Mouse (Mus musculus) ovary, adult 18-20 months (tissue): ENCODE measurements around the gene Scn4a.
"Not testable (repeated sequence)": the region's sequence is repeated elsewhere in the genome, so short reads cannot be mapped to it uniquely, and the experiment has no call there.

Experiments
- DNase-seq: peaks from one replicate; pipeline ENCODE4 v3.0.0; 2022; ENCODE audit warnings: low spot score, mixed read lengths

The Scn4a gene

GRCm38 (mm10) chr11:106353188-106353587, at the start of gene Scn4a:
Gene Scn4a, minus strand, starts transcription at chr11:106353288.
- no peak for DNase-seq

- DNase-seq: no peak
Measured at GRCm38 (mm10) chr11:106398481-106398880, 45.4 kb upstream of the Scn4a start.

GRCm38 (mm10) chr11:106397656-106398055, 44.6 kb upstream of the Scn4a start:
- no peak for DNase-seq

- not testable (repeated sequence) for DNase-seq
Measured at GRCm38 (mm10) chr11:106394055-106394454, 41.0 kb upstream of the Scn4a start.

GRCm38 (mm10) chr11:106393331-106393616, 40.2 kb upstream of the Scn4a start:
- no peak for DNase-seq

- no peak for DNase-seq
Measured at GRCm38 (mm10) chr11:106392597-106393330, 39.7 kb upstream of the Scn4a start.

- peak; percentile 19 for DNase-seq
Measured at GRCm38 (mm10) chr11:106391546-106392188, 38.6 kb upstream of the Scn4a start.

- no peak for DNase-seq
Measured at GRCm38 (mm10) chr11:106390757-106391156, 37.7 kb upstream of the Scn4a start.

- no peak for DNase-seq
Measured at GRCm38 (mm10) chr11:106389611-106390010, 36.5 kb upstream of the Scn4a start.

GRCm38 (mm10) chr11:106387791-106388216, 34.7 kb upstream of the Scn4a start, which contains the start of gene Icam2:
Gene Icam2, minus strand, starts transcription at chr11:106388075.
- no peak for DNase-seq

- no peak for DNase-seq
Measured at GRCm38 (mm10) chr11:106387020-106387419, 33.9 kb upstream of the Scn4a start.

- no peak for DNase-seq
Measured at GRCm38 (mm10) chr11:106386409-106386808, 33.3 kb upstream of the Scn4a start.

GRCm38 (mm10) chr11:106383051-106383790, 30.1 kb upstream of the Scn4a start:
- DNase-seq: no peak

- no peak for DNase-seq
Measured at GRCm38 (mm10) chr11:106382424-106382823, 29.3 kb upstream of the Scn4a start.

- no peak for DNase-seq
Measured at GRCm38 (mm10) chr11:106381883-106382282, 28.8 kb upstream of the Scn4a start.

GRCm38 (mm10) chr11:106381011-106381410, 27.9 kb upstream of the Scn4a start:
- no peak for DNase-seq

GRCm38 (mm10) chr11:106374979-106375378, 21.9 kb upstream of the Scn4a start:
- no peak for DNase-seq

- DNase-seq: no peak
Measured at GRCm38 (mm10) chr11:106374559-106374958, 21.5 kb upstream of the Scn4a start.

- no peak for DNase-seq
Measured at GRCm38 (mm10) chr11:106373998-106374397, 20.9 kb upstream of the Scn4a start.

GRCm38 (mm10) chr11:106366316-106366715, 13.2 kb upstream of the Scn4a start:
- peak; percentile 54 for DNase-seq

- DNase-seq: no peak
Measured at GRCm38 (mm10) chr11:106365366-106365765, 12.3 kb upstream of the Scn4a start, which contains the start of gene Prr29. Gene Prr29, plus strand, starts transcription at chr11:106365472.

- peak; percentile 11 for DNase-seq
Measured at GRCm38 (mm10) chr11:106364712-106365111, 11.6 kb upstream of the Scn4a start.

- no peak for DNase-seq
Measured at GRCm38 (mm10) chr11:106359350-106359749, 6.3 kb upstream of the Scn4a start.
